Mouse (Mus musculus): ENCODE results near the gene Adh1. TPM values are rescaled to one million over a fixed set of nuclear protein-coding genes. Genes with fewer than 3 reads are reported as not detected.

Gene Adh1
- polyA plus RNA-seq, 1 experiment from 2014 or later: 160 TPM

DNA sequence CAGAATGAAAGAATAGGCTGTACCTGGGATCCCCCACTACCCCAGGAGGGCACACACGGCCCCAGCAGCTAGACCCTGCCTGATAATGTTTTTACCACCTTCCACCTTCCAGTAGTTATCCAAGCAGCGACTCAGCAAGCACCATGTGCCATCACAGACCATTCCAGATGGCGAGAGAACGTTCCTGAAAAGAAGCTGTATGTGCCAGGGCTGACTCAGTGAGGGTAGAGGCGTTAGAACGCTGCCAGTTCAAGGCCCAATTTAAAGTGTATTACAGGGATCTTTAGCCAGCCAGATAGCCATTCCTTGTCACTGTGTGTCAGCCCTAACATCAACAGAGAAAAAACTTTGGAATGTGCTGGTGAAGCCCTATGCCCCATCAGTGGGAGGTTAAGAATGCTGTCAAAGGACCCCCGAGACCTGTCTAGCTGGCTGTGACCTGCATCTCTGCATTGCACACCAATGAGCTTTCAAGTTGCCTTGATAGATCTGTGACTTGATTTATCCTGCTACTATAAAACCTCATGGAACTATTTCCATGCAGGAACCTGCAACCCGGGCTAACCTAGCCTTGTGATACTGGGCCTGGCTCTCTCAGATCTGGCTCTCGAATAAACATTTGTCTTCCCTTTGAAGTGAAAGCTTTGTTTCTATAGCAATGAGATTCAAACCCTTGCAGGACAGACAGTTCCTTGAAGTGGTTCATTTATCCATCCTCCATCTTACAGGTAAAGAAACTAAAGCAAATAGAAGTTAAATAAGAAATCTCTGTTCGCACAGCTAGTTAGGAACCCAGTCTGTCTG lies 44.9 kb downstream of the Adh1 start:
- ATAC-seq (replicated peaks; ENCODE audit: low FRiP score, low read depth): no peak
- WGBS: 57% methylated on average over 10 of the region's 10 CpGs
- no peak overlapping the region for H3K4me2 ChIP-seq (ENCODE audit: low read length)

DNA sequence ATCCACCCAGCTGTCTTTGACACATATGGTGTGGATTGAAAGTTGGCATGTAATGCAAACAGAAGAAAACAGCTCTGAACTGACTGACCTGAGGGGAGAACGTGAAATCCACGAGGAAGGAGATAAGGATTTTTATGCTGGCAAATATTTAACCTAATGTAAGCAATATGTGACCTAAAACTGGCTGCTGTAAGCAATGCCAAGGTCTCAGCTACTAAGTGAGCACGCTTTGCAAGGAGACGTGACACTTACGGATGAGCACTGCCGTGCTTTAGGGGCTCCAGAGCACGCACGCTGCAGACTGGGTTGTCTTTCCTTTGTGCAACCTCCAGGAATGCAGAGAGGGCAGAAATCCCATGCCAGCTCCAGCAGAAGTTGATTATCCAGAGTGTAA lies 45.5 kb downstream of the Adh1 start:
- Histone ChIP-seq H3K9ac (ENCODE audit: low read depth, low read length) (no peak overlapping the region), H3K4me2 (ENCODE audit: low read length) (peak overlapping the region; percentile 27; the same call in 1 of the 2 replicates), H3K4me1 (replicated peaks; ENCODE audit: insufficient read depth, low read length) (peaks cover 15% of the 10 kb centered on the region), H3K27ac (no peak overlapping the region), H3K27me3 (ENCODE audit: insufficient read depth, low read length) (no peaks in the 10 kb centered on the region), H3K36me3 (ENCODE audit: insufficient read depth, low read length) (no peaks in the 10 kb centered on the region), H3K4me3 (replicated peaks; ENCODE audit: low read depth, low read length) (no peak overlapping the region), H3K9me3 (replicated peaks; ENCODE audit: low read length) (no peaks in the 10 kb centered on the region)
- 34% methylated on average over 8 of the region's 8 CpGs for WGBS
- DNase-seq (ENCODE audit: low spot score) (peak; percentile 9), ATAC-seq (replicated peaks; ENCODE audit: low FRiP score, low read depth) (no peak)
- TF ChIP-seq CTCF (IDR thresholded peaks at IDR 0.05; ENCODE audit: low read depth): no peak

More for the DNA sequence above, 44.9 kb downstream of the Adh1 start:
- peaks cover 15% of the 10 kb centered on the region for H3K4me1 ChIP-seq (replicated peaks; ENCODE audit: insufficient read depth, low read length)
- H3K9me3 ChIP-seq (replicated peaks; ENCODE audit: low read length): no peaks in the 10 kb centered on the region
- H3K27me3 ChIP-seq (ENCODE audit: insufficient read depth, low read length): no peaks in the 10 kb centered on the region
- H3K4me3 ChIP-seq (replicated peaks; ENCODE audit: low read depth, low read length): no peak overlapping the region
- DNase-seq (ENCODE audit: low spot score): no peak
- H3K9ac ChIP-seq (ENCODE audit: low read depth, low read length): no peak overlapping the region
- H3K27ac ChIP-seq: peak overlapping the region; percentile 19; the same call in 1 of the 2 replicates
- no peak for TF ChIP-seq CTCF (IDR thresholded peaks at IDR 0.05; ENCODE audit: low read depth)
- H3K36me3 ChIP-seq (ENCODE audit: insufficient read depth, low read length): no peaks in the 10 kb centered on the region

DNA sequence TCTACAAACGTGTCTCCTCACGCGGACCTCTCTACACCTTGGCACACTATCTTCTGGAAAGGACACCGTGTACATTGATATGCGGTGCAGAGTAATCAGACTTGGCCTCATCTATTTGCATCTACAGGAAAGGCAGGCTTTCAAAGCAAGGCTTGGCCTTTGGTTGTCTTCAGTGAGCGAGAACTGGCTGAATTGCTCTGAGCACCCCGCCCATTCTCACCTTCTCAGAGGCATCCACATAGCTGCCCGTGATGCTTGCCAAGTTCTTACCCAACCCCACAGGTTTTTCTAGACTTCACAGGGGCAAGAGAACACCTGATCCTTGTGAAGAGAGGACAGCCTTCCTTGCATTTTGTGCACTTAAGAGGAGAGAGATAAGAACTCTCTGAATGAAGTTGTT lies 49.1 kb downstream of the Adh1 start:
- Histone ChIP-seq H3K4me3 (replicated peaks; ENCODE audit: low read depth, low read length) (no peak overlapping the region), H3K36me3 (ENCODE audit: insufficient read depth, low read length) (no peaks in the 10 kb centered on the region), H3K9me3 (replicated peaks; ENCODE audit: low read length) (no peaks in the 10 kb centered on the region), H3K9ac (ENCODE audit: low read depth, low read length) (no peak overlapping the region), H3K4me2 (ENCODE audit: low read length) (no peak overlapping the region), H3K27ac (no peak overlapping the region), H3K4me1 (replicated peaks; ENCODE audit: insufficient read depth, low read length) (0 out of 2 replicates have a peak, but pooled peaks cover 3% of the 10 kb centered on the region), H3K27me3 (ENCODE audit: insufficient read depth, low read length) (no peaks in the 10 kb centered on the region)
- ATAC-seq (replicated peaks; ENCODE audit: low FRiP score, low read depth) (no peak), DNase-seq (ENCODE audit: low spot score) (no peak)
- 86% methylated on average over 8 of the region's 8 CpGs for WGBS
- TF ChIP-seq CTCF (IDR thresholded peaks at IDR 0.05; ENCODE audit: low read depth): no peak

- Histone ChIP-seq H3K27me3 (ENCODE audit: insufficient read depth, low read length) (no peaks in the 10 kb centered on the region), H3K4me2 (ENCODE audit: low read length) (no peak overlapping the region), H3K9ac (ENCODE audit: low read depth, low read length) (no peak overlapping the region), H3K4me3 (replicated peaks; ENCODE audit: low read depth, low read length) (no peak overlapping the region), H3K4me1 (replicated peaks; ENCODE audit: insufficient read depth, low read length) (0 out of 2 replicates have a peak, but pooled peaks cover under 1% of the 10 kb centered on the region), H3K36me3 (ENCODE audit: insufficient read depth, low read length) (no peaks in the 10 kb centered on the region), H3K9me3 (replicated peaks; ENCODE audit: low read length) (no peaks in the 10 kb centered on the region), H3K27ac (no peak overlapping the region)
- peak; percentile 61 for TF ChIP-seq CTCF (IDR thresholded peaks at IDR 0.05; ENCODE audit: low read depth)
- 94% methylated on average over 6 of the region's 6 CpGs for WGBS
- DNase-seq (ENCODE audit: low spot score) (no peak), ATAC-seq (replicated peaks; ENCODE audit: low FRiP score, low read depth) (no peak)
Measured at GRCm38 (mm10) chr3:138311015-138311414, 50.2 kb downstream of the Adh1 start.

DNA sequence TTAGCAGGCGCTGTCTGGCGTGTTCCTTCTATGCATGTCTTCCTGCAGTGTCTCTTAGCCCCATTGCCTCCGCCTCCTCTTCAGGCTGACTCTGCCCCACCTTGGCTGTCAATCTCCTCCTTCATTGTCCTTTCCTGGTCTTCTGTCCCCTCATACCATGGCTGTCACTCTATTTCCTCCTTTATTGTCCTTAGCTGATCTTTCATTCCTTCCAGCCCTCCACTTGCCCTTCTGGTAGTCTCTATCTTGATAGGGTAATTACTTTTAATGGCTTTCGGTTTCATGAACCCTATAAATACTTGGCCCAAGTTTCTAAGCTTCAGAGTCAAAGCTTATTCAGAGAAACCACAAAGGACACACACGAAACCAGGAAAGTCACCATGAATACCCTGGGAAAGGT lies 52.2 kb downstream of the Adh1 start, which contains the start of gene Adh6a:
Gene Adh6a (plus strand): TSS at position 322 of the 400 bp plus-strand sequence.
- H3K4me2 ChIP-seq (ENCODE audit: low read length): no peak within 1 kb of the TSS
- DNase-seq (ENCODE audit: low spot score) (no peak), ATAC-seq (replicated peaks; ENCODE audit: low FRiP score, low read depth) (no peak)
- WGBS: 80% methylated on average over 5 of the region's 5 CpGs
- H3K4me1 ChIP-seq (replicated peaks; ENCODE audit: insufficient read depth, low read length): no peaks in the 10 kb centered on the region
- H3K27me3 ChIP-seq (ENCODE audit: insufficient read depth, low read length): no peaks in the 10 kb centered on the region
- no peak within 1 kb of the TSS for H3K9ac ChIP-seq (ENCODE audit: low read depth, low read length)
- no peak for TF ChIP-seq CTCF (IDR thresholded peaks at IDR 0.05; ENCODE audit: low read depth)
- H3K36me3 ChIP-seq (ENCODE audit: insufficient read depth, low read length): no peaks in the 10 kb centered on the region
- H3K4me3 ChIP-seq (replicated peaks; ENCODE audit: low read depth, low read length): no peak within 1 kb of the TSS
- H3K27ac ChIP-seq: no peak within 1 kb of the TSS
- no peaks in the 10 kb centered on the region for H3K9me3 ChIP-seq (replicated peaks; ENCODE audit: low read length)

GRCm38 (mm10) chr3:138316908-138317472 lies 56.2 kb downstream of the Adh1 start:
- H3K27ac ChIP-seq: no peak overlapping the region
- no peak overlapping the region for H3K4me2 ChIP-seq (ENCODE audit: low read length)
- no peaks in the 10 kb centered on the region for H3K4me1 ChIP-seq (replicated peaks; ENCODE audit: insufficient read depth, low read length)
- DNase-seq (ENCODE audit: low spot score) (no peak), ATAC-seq (replicated peaks; ENCODE audit: low FRiP score, low read depth) (no peak)
- H3K4me3 ChIP-seq (replicated peaks; ENCODE audit: low read depth, low read length): no peak overlapping the region
- no peak overlapping the region for H3K9ac ChIP-seq (ENCODE audit: low read depth, low read length)
- 94% methylated on average over 2 of the region's 2 CpGs for WGBS
- no peaks in the 10 kb centered on the region for H3K27me3 ChIP-seq (ENCODE audit: insufficient read depth, low read length)
- H3K36me3 ChIP-seq (ENCODE audit: insufficient read depth, low read length): no peaks in the 10 kb centered on the region
- H3K9me3 ChIP-seq (replicated peaks; ENCODE audit: low read length): no peaks in the 10 kb centered on the region
- TF ChIP-seq CTCF (IDR thresholded peaks at IDR 0.05; ENCODE audit: low read depth): no peak

Data from kidney, postnatal 0 days (tissue).